Mouse (Mus musculus) thymus, postnatal 10 days (tissue): Measurements from ENCODE around the gene Tmem200a.
"Not testable (repeated sequence)": the region's sequence is repeated elsewhere in the genome, so short reads cannot be mapped to it uniquely, and the experiment has no call there.

Experiments used
- DNase-seq, 2 experiments: peaks; one replicate each; pipeline ENCODE4 v3.0.0; 2021; ENCODE audit warnings: low spot score in 2 of 2

Tmem200a gene

GRCm38 (mm10) chr10:25982617-25983016 lies 96.2 kb downstream of the Tmem200a start:
- DNase-seq = no peak

GRCm38 (mm10) chr10:25962863-25963262 lies 116.0 kb downstream of the Tmem200a start:
- no peak for DNase-seq

GRCm38 (mm10) chr10:25961066-25961465 lies 117.8 kb downstream of the Tmem200a start:
- no peak for DNase-seq

- DNase-seq = no peak
Measured at GRCm38 (mm10) chr10:25958762-25959753, 119.8 kb downstream of the Tmem200a start.

- no peak for DNase-seq
Measured at GRCm38 (mm10) chr10:25954641-25955228, 124.1 kb downstream of the Tmem200a start.

GRCm38 (mm10) chr10:25952838-25953237 lies 126.0 kb downstream of the Tmem200a start:
- DNase-seq = no peak

- DNase-seq = no peak
Measured at GRCm38 (mm10) chr10:25952150-25952549, 126.7 kb downstream of the Tmem200a start.

- DNase-seq = no peak
Measured at GRCm38 (mm10) chr10:25945866-25946265, 133.0 kb downstream of the Tmem200a start.

GRCm38 (mm10) chr10:25944641-25945040 lies 134.2 kb downstream of the Tmem200a start:
- no peak for DNase-seq

GRCm38 (mm10) chr10:25931796-25932195 lies 147.1 kb downstream of the Tmem200a start:
- no peak for DNase-seq

GRCm38 (mm10) chr10:25929401-25930150 lies 149.3 kb downstream of the Tmem200a start:
- DNase-seq = no peak

GRCm38 (mm10) chr10:25928861-25929368 lies 149.9 kb downstream of the Tmem200a start:
- DNase-seq = no peak

GRCm38 (mm10) chr10:25928448-25928786 lies 150.4 kb downstream of the Tmem200a start:
- DNase-seq = no peak

GRCm38 (mm10) chr10:25927553-25928447 lies 151.1 kb downstream of the Tmem200a start:
- DNase-seq = no peak

- DNase-seq = no peak
Measured at GRCm38 (mm10) chr10:25920640-25921278, 158.1 kb downstream of the Tmem200a start.

GRCm38 (mm10) chr10:25918103-25918502 lies 160.7 kb downstream of the Tmem200a start:
- DNase-seq = no peak

- DNase-seq = no peak
Measured at GRCm38 (mm10) chr10:25910270-25910669, 168.6 kb downstream of the Tmem200a start.

- DNase-seq = no peak
Measured at GRCm38 (mm10) chr10:25908027-25909012, 170.5 kb downstream of the Tmem200a start.

- not testable (repeated sequence) for DNase-seq
Measured at GRCm38 (mm10) chr10:25894126-25894525, 184.7 kb downstream of the Tmem200a start.
